Mouse (Mus musculus): Measurements from ENCODE around the gene Col5a1.

Gene Col5a1

DNA sequence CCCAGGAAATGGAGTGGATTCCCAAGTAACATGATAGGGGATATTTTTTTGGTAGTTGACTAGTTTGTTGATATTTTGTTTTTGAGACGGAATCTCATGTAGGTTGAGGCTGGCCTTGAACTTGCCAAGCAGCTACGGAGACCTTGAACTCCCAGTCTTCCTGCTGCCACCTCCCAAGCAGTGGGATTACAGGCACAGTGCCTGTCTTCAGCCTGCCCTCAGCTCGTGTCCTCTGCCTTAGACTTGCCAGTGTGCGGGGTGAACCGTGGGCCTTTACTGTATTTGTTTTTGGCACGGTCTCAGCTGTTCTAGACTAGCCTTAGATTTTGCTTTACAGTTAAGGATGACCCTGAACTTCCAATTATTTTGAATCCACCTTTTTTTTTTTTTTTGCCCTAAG lies 37.5 kb downstream of the Col5a1 start:
- no peak for DNase-seq

DNA sequence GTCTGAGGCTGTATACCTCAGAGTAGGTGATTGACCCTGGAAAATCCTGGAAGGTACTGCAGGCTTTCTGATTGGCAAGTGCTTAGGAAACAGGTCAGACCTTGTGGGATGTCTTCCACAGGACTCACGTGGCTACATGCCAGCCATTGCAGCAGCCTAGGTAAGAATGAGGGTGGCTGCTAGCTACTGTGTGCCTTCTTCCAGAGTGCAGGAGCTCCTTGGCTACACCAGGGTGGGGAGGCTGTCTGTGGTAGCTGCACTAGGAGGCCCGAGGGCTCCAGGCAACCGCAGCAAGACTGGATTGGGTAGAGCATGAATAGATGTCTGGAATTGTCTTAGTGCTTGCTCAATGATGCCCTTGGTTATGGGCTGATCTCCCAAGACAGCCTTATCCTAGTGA lies 38.2 kb downstream of the Col5a1 start:
- DNase-seq: no peak

DNA sequence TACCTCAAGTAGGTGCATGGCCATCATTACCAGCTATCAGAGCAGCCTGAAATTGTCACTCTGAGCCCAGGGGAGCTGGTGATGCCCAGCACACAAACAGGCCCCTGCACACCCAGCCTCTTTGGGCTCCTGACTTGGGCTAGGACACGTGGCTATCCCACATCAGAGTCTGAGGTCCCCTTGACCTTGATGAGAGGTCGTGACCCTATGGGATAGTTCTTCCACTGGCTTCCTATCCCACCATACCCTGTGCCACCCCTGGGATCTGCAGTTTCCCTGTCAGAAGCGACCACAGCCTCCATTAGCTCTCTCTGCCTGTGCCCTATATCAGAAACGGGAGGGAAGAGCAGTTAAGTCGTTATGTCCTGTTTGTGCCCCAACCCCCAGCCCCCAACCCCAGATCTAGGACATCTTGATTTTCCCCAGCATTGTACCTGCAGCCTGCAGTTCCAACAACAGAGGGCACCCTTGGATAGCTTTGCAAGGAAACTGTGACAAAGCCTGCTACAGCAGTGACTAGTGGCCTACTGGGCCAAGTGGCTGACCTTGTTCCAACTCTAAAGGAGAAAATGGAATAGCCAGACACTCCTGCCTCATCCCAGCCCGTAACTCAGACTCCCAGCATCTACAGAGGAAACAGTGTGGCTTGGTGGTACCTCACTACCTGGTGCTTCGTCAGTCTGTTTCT lies 40.4 kb downstream of the Col5a1 start:
- DNase-seq: peak; percentile 56

DNA sequence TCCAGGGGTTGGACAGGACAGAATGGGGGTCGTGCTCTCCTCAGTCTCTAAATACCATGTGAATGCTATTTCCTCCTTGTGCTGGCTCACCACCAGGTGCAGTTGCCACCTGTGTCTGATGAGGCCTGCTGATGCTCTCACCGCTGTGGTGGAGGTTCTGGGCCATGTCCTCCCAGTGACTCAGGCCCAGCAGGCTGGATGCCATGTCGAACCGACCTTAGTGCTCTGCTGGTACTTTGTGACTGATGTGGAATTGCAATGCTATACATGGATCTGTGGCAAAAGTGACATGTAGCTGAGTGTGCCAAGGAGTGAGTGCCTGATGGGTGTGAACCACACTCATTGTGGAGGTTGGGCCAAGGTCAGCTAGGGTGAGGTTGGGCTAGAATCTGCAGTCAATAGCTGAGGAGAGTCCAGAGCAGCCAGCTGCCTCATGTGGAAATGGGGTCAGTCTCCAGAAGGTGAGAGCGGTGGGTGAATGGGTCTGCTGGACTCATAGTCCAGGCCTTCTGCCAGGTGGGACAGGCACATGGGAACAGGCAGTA lies 44.3 kb downstream of the Col5a1 start:
- DNase-seq: no peak

DNA sequence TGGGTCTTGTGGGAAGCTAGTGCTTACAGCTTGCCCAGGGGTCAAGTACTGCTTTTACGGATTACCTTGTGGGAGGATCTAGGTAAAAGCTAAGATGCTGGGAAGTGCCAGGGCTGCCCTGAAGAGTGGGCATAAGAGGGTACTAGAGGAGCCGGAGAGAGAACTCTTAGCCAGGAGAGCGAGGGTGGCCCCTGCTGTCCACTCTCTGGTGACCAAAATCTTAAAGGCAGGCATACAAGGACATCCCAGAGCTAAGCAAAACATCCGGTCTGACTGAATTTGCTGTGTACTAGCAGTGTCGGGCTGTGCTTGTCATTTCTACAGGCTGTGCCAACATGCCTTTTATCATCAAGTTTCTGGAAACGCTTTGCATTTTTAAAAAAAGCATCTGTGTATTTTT lies 44.9 kb downstream of the Col5a1 start:
- DNase-seq: no peak

DNA sequence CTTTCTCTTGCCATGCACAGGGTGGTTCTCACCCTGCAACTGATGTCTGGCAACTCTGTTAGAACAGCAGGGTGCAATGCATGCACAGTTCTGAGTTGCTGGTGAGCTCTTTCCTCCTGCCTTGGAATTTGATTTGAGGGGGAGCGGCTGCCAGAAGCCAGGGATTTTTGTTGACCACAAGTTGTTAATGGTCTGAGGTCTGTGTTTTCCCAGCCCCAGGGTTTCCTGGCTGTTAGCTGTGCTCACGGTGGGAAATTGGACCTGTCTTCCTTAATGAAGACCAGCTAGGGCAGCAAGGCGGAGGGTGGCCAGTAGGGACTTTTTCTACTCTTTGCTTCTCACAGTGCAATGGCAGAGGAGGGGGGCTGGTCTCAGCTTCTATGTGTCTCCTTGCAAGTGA lies 45.7 kb downstream of the Col5a1 start:
- DNase-seq: no peak

DNA sequence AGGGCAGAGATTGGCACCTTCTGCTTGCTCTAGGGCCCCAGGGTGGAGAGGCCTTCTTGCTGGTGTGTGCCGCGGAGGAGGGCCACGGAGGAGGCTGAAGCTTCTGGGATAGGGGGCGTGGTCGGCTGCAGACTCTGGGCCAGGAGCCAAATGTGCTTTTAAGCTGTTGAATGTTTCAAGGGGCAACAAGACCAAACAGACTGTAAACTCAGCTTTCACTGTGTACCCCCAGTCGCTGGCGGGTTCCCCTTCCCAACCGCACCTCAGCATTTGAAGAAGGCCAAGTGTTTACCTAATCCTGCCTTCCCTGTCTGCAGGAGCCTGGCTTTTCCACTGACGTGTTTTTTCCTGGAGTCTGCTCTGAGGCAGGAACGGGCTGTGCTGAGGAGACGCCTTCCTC lies 48.0 kb downstream of the Col5a1 start:
- DNase-seq: peak; percentile 41

DNA sequence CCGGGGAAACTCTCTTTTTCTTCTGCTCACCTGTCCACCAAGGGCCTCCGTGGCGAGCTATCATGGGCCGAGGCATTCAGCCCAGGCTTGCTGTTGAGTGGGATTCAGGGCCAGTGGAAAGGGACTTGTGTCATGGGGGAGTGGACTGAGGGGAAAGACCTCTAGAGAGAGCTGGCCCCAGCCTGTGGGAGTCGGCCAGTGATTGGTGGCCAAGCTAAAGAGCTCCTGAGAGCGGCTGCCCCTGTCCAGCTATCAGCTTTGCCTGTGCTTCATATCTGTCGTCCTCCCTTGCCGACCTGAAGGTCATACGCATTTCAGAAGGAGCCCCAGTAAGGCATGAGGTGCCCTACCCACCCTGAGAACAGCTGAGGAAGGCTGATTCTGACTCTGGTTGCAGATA lies 48.6 kb downstream of the Col5a1 start:
- no peak for DNase-seq

DNA sequence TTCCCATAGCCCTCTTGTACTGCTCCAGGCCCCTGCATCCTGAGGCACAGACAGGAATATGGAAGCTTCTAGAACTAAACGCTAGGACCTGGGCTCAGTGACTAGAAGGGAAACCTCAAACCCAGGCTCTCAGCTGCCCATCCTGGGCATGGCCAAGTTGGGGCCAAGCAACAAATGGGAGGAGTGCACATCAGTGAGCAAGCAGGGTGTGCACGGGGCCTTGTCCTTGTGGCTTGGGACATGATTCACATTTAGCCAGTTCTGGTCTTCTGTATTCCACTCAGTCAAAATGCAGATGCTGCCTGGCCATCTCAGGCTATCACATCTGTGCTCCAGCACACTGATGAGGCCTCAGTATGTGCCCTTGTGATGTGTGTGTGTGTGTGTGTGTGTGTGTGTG lies 49.2 kb downstream of the Col5a1 start:
- DNase-seq: no peak

DNA sequence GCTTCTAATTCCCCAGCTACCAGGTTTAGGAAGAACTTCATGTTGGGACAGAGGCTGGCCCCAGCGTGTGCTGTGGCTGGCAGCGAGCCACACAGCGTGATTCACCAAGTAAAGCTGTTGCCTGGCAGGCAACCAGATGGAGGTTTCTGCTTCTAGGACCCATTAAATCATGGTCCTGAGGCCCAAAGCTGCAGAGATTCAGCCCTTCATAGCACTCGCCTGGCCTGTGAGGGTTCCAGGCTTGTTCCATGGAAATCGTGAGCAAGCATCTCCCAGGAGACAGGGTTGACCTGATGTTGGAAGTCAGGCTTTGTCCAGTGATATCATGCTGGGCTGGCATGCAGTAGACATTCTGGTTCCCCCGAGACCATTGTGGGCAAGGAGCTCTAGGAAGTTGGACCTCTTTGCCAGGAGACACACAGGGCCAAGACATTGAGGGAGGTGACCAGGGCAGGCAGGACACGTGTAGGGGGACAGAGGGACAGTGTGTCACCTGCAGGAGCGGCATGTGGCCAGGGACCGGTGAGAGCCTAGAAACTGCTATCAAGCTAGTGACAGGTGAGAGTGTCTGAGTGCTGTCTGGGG lies 50.5 kb downstream of the Col5a1 start:
- DNase-seq: no peak

DNA sequence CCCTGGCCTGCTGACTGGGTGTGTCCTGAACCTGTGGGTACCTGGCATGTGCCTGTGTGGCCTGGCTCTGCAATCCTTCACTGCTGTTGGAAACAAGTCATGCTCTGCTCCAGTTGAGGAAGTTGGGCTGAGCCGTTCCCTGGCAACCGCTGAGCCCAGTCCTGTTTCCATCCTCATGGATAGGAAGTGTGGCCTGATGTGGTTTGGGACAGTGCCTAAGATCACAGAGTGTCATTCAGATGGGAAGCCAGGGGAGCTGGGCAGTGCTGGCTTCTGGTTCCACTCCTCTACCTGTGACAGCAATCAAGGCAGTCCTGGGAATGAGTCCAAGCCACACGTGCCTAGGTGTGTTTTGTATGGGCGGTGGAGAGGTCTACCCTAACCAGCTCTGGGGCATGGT lies 53.2 kb downstream of the Col5a1 start:
- no peak for DNase-seq

DNA sequence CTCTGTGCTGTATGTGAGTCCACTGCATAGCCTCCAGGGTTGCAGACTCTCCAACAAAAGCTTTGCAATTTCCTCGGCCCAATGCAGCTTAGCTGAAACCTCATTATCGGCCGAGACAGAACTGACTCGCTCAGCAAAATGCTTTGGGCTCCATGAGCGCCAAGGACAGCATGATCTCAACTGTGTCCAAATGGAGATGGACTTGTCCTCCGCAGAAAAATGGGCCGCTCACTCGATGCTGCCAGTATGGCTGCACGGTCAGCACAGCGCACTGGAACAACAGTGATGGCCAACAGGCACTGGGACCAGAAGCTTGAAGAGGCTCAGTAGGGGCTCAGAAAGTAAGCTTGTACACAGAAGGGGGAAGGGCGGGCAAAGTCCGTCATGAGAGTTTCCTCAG lies 53.9 kb downstream of the Col5a1 start:
- no peak for DNase-seq

DNA sequence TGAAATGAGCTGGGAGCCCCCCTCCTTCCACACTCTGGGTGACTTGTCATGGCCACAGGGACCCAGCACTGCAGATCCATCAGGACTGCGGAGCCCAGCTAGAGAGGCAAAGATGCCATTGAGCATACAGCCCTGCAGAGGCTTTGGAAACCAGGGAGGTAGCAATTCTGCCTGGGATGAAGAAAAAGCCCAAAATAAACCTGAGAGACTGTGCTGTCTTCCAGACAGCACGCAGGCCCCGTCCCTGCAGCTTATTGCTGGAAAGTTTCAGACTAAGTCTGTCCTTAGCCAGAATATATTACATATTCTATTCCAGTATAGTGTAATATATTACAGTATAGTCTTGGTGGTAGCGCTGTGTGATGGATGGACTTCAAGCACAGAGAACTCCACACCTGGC lies 61.0 kb downstream of the Col5a1 start:
- no peak for DNase-seq

DNA sequence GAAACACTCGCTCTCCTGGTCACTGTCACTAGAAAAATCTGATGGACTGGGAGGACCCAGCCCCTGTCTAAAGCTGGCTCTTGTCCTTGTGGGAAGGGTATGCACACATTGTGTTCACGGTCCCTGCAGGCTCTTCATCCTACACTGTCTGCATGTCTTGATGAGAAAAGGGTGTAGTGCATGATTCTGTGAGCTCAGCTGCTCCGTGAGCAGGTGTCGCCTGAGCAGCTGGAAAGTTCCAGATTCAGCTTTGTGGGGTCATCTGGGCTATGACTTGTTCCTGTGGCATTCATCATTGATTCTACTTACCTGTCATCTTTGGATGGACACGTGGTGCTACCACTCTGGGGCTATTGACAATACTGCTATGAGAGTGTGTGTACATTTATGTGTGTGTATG lies 61.7 kb downstream of the Col5a1 start:
- no peak for DNase-seq

DNA sequence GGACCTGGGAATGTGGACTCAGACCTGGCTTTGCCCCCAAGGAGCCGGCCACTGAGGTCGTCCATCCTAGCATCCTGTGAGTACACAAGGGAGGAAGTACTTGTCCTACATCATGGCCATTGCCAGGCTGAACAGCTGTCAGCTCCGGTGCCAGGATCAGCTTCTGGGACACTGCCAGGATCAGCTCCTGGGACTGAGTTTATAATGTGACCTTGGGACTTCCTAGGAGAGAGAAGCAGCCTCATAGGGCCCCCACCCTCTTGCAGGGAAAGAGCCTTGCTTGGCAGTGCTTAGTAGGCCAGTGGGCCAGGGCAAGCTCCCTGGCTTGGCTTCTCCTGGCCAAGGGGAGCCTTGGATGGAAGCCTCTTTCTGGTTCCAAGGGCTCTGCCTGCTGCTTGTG lies 67.6 kb downstream of the Col5a1 start:
- peak; percentile 21 for DNase-seq

DNA sequence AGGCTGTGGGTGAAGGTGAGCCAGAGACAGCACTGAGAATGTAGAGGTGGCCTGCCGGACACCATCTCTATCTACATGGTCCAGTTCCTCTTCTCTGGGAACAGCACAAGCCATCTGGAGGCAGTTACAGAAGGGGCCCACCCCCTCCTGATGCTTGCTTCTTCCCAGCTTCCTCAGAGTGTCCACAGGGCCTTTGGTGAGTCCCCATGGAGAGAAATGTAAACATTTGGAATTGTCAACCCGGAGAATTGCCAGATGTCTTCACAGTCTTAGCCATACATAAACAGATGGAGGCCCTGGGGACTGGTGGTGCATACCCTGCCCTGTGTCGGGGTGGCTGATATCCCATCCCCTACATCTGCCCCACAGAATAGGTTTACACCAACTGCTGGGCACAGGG lies 68.7 kb downstream of the Col5a1 start:
- DNase-seq: no peak

DNA sequence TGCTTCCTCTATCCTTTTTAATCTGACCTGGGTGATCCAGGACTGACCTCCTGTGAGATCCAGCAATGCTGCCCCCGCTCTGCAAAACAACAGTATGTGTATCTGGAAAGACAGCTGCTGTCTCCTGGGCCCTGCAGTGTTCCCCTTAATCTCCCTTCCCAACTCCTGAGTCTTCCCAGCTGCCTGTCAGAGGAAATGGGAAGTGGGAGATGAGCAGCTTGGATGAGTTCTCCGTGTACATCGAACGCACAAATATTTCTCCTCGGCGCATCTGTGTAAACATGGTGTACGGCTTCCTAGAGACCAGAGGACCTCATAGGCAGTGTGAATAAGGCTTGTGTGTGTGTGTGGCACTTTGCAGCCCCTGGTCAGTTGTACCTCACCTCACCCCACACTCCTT lies 70.5 kb downstream of the Col5a1 start:
- DNase-seq: no peak

DNA sequence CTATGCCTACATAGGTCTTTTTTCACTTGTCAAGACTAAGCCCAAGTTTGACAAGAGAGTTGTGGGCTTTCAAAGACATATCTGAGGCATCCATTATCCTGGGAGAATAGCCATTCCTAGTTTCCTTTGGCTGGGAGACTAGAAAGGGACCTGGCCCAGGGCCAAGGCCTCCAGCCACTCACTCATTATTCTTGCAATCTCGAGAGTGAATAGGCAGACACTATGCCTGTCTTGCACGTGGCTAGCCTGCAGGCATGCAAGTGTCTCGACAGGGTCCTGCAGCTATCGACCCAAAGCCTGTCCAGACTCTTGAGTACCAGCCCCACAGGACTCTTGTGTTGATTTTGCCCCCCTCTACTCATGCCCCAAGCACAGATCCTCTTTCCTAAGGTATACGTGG lies 71.0 kb downstream of the Col5a1 start:
- peak; percentile 32 for DNase-seq

DNA sequence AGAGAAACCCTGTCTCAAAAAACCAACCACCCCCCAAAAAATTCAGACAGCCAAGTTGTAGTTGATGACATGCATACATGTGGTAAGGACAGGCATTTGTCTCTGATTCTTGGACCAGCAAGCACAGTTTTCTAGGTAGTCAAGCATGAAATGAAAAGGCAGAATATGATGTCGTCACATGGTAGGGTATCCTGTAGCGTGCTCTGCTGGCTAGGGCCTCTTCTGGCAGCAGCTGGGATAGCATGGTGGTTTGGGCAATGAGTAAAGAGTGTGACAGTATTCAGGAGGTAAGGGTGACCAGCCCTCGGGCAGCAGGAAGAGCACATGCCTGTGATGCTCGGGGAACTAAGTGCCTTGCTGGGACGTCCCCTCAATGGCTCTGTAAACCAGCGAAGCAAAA lies 73.0 kb downstream of the Col5a1 start:
- DNase-seq: no peak

DNA sequence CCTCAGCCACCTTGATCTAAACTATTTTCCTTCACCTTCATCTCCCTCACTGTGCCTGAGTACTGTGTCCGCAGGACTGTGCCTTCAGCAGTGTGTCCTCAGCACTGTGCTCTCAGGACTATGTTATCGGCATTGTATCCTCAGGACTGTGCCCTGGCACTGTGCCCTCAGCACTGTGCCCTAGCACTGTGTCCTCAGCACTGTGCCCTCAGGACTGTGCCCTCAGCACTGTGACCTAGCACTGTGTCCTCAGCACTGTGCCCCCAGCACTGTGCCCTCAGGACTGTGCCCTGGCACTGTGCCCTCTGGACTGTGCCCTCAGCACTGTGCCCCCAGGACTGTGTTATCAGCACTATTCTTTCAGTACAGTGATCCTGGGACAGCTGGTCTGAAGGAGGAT lies 75.0 kb downstream of the Col5a1 start:
- DNase-seq: no peak

DNA sequence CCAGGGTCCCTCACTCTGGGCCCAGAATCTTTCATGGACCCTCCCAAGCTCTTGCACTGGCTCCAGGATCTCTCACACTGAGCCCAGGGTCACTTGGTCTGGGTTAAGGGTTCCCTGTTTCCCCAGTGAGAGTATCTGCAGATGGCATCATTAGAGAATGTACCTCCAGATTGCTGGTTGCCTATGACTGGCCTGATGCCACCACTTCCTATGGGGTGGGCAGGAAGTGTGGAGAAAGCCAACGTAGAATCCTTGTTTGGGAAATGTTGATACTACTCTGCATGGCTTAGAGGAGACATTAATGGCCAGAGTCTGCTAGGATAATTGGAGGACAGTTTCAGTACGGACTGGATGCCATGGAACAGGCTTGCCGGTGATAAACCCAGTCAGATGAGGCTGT lies 76.2 kb downstream of the Col5a1 start:
- no peak for DNase-seq

DNA sequence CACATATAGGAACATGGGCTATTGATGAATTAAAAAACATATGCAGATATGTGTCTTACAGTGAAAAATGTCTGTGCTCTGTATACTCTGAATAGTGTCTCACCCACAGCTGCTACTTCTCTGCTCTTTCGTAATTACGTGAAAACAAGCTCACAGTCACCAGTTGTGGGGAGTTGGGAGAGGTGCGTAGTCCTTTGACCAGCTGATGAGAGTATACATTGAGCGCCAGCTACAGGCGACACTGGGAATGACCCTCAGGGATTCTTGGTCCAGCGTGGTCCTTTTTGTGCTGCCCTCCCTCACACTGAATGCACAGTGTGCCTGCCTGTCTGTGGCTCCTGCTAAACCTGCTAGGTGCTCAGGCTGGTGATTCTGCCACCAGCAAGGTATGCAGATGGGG lies 82.9 kb downstream of the Col5a1 start:
- DNase-seq: peak; percentile 36

DNA sequence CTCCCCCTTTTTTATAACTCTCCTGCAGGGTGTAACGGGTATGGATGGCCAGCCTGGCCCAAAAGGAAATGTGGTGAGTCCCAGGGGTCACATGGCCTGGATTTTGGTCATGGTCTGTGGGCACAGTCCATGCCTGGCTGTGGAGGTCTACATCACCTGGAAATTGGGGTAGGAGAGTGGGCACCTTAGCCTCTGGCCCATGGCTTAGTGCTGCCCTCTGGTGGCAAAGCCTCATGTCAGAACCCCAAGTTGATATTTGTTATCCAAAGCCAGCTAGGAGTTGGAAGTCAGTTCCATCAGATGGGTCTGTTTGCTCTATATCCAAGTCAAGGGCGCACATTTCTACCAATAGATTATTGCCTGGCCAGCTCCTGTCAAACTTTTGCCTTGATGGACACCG lies 87.6 kb downstream of the Col5a1 start:
- peak; percentile 72 for DNase-seq

DNA sequence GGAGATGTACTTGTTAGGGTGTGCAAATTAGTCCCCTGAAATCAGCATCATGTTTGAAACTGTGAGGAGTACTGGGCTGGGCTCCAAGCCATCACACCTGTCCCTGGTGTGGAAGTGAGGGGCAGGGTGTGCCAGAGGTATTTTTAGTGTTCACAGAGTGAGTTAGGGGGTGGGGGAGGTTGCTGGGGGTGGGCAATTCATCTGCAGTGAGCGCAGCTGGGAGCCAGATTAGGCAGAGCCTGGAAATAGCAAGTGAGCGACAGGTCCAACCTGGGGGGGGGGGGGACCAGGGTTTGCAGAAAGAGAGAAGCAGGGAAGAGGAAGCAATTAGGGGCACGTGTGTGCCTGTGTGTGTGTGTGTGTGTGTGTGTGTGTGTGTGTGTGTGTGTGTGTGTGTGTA lies 89.6 kb downstream of the Col5a1 start:
- no peak for DNase-seq

DNA sequence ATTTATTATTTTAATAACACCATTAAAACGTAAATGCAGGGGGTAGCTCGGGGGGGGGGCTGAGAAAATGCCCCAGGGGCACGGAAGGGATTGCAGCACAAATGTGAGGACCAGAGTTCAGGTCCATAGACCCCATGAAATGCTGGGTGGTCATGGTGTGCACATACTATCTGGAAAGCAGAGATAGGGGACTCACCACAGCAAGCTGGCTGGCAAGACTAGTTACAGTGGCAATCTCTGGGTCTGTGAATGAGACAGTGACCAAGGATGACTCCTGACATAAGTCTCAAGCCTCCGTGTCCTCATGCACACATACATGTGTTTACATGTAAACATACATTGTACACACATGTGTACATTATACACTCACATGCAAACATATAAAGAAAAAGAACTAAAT lies 90.3 kb downstream of the Col5a1 start:
- no peak for DNase-seq

All from kidney, adult 18-20 months (tissue).